Mouse (Mus musculus) layer of hippocampus, postnatal 10 days (tissue): ENCODE data around the gene Kif12. TPM values are rescaled to one million over a fixed set of nuclear protein-coding genes. Genes with fewer than 3 reads are reported as not detected.

Experiments used
- DNase-seq, 2 experiments: peaks; one replicate each; pipeline ENCODE4 v3.0.0; 2021; ENCODE audit warnings: low spot score in 2 of 2
- long read RNA-seq: library from polyadenylated mRNA; stranded (forward); transcript quantifications from one replicate; pipeline ENCODE4 v2.0.0, GENCODE M21; 2023
- total RNA-seq, 2 experiments: library from RNA; stranded (reverse); gene quantifications; 2 replicates each; pipeline ENCODE4 v1.2.3; 2021

Kif12 gene
- not detected for total RNA-seq
- long read RNA-seq: 0 reads

DNA sequence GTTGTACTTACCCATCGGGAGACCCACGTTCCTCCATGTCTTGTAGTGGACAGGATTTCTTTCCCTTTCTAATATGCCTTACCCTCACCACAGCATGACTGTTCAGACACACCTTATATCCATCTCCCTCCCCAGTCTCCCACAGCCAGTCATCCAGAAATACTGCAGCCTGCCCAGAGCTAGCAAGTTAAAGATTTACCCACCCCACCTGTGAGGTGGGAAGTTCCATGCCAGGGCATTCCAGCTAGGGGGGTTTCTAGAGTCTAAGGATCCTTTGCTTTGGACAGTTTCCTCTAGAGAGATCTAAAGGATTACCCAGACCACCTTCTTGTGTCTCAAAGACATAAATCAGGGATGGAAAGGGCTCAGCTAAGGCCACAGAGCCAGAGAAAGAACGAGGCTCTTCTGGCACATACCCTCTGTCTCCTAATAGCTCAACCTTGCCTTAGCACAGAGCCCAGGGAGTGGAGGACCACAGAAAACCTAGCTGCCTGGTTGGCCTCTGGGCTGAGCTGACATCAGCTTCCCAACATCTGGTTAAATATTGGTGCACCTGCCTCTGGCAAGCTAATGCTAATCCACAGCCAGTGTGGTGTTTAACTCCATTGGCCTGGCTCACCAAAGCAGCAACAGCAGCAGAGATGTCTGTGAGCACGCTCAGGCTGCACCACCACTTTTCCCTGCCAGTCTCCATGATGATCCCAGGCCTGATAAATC, at the start of gene Kif12:
TSS of gene Kif12 (minus strand) at position 163 of the 717 bp plus-strand sequence.
- no peak for DNase-seq

DNA sequence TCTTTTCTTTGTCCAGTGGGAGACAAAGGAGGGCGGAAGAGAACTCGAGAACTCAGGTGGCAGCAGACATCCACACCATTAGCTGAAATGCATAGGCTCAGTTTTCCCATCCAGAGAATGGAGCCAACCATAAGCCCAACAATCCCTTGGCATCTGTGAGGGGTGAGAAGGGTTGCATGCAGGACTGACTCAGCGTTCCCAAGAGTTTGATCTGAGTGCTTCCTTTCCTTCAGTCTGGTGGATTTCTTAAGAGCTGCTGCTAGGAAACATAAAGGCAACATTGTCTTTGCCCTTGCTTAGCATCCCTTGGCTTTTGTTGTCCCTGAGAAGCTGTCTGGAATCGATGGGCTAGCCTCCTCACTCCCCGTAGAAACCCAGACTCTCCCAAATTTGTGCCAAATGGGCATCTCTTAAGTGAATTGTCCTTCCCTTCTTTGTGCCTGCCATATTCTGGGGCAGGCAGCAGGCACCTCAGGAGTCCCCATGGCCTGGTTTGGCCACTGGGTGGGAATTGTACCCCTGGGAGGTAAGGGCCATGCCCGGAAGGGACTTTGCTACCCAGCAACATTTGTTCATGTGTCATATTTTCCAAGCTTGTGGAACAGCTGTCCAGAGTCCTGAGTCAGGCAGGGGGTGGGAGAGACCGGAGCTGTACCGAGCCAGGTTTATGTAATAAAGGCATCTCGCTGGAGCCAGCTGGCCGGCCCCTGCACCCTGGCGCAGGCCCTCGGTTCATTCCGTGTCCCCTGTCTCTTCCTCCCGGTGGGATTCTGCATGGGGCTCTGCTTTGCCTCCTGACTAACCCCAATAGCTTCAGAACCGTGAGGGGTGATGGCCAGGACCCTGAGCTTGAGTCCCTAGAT, 49.4 kb upstream of the Kif12 start:
- DNase-seq: no peak

DNA sequence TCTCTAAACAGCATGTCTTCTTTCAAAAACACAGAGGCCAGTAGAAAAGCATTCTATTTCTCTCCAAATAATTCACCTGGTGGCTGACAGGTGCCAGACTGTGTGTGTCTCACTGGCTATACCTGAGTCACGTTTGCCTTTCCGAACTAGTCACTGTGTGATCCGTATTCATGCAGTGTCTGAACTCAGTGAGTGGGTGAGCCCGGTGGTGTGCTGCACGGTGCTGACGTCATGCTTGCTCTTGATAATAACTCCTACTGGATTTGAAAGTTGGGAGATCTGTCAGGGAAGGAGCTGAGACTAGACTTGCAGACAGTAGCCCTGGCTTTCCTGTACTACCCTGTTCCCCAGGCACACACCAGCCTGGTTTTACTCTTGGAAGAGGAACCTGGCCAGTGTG, 47.7 kb upstream of the Kif12 start:
- no peak for DNase-seq

DNA sequence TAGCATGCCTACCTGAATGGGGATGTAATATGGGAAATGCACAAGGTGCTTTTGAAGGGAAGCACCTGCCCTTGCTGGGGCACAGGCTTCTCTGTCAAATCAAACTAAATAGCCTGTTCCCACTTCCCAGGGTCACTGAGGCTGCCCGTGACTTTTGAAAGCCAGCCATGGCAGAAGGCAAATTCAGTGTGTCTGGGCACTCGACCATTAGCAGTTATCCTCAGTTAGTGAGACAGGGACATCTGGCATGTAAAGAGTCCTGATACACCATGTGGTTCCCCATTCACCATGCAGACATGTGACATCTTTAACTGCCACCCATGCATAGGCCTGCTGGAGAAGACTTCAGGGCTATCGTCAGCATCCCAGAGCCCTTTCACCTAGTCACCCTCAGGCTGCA, 47.1 kb upstream of the Kif12 start:
- no peak for DNase-seq

DNA sequence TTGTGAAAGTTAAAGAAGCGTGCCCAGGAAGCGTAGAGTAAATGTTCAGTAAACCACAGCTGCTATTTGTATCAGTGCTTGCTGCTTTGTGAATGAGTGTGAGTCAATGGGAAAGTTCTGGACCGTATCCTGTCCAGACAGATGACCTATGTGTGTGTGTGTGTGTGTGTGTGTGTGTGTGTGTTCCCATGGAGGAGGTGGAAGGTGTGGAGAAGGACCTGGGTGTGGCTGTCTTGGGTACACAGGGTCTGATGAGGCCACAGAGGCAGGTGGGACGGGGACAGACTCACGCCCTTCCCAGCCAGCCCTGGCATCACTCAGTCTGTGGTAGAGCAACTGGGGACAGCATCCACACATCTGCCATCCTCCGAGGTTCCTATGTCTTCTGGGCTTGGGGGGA, 45.6 kb upstream of the Kif12 start:
- no peak for DNase-seq

DNA sequence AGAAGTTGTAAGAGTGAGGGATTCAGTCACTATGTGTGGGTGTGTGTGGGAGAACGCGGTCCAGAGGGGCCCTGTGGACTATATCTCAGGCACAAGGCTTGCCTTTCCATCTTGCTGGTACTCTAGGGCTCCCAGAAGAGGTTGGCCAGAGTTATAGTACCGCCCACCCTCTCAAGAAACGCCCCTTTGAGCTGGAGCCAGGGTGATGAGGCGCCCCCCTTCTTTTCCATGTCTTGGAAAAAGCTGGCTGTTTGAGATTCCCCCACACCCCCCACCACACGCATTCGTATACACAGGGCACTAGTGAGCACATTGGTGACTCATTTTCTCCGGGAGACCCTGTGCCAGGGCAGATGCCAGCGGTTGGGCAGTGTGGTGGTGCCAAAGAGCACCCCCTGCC, 44.6 kb upstream of the Kif12 start:
- no peak for DNase-seq

DNA sequence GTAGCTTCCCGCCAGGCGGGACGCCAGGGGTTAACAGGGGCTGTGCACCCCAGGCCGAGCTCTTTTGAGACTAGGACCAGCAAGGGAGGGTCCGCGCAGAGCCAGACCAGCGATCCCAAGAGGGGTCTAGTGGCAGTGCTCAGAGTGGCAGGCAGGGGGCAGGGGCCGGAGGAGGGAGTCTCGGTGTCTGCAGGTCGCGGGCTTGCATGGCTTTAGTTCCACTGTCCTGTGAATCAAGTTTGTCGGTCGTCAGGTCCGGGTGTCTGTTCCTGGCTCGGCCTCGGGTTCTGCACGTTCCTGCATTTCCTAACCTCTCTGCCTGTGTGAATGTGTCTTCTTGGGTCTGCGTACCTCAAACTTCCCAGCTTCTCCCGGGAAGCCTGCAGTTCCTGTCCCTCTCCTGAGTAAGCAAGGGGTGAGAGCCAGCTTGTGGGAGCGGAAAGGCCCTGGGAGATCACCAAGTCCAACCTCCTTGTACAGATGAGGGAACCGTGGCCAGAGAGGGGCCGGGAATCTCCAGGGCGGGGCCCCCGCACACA, 44.1 kb upstream of the Kif12 start:
- DNase-seq: peak; percentile 58 to 68

DNA sequence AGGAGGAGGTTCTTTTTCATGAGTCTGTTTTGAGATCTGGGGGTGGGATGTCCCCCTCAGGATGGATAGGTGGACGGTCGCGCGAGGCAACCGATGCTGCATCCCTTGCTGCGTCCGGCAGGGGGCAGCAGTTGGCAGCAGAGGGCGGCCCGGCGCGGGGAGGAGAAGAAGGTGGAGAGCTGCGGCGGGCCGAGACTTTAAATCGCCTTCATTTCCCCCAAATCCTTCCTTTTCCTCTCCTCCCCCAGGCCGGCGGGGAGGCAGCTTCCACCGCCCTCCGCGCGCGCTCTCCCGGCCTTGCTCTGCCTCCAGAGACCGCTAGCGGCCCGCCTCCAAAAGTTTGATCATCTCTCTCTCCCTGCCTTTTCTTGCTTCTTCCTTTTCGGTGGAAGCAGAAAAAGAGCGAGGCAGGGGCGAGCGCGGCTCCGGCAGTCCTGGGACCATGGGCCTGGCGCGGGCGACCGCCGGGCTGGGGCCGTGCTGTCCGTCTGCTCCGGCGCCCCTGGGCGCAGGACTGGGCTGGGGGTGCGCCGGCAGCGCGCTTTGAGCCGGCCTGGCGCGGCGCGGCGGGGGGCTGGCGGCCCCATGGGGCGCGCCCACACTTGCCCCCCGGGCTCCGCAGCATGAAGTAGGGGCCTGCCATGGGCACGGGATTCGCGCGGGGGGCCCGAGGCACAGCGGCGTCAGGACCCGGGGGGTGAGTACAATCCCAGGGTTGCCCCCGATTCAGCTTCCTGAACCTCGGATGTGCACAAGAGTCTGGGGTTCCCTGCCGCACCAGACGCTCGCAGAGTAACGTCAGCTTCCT, 43.5 kb upstream of the Kif12 start:
- peak; percentile 81 to 89 for DNase-seq

DNA sequence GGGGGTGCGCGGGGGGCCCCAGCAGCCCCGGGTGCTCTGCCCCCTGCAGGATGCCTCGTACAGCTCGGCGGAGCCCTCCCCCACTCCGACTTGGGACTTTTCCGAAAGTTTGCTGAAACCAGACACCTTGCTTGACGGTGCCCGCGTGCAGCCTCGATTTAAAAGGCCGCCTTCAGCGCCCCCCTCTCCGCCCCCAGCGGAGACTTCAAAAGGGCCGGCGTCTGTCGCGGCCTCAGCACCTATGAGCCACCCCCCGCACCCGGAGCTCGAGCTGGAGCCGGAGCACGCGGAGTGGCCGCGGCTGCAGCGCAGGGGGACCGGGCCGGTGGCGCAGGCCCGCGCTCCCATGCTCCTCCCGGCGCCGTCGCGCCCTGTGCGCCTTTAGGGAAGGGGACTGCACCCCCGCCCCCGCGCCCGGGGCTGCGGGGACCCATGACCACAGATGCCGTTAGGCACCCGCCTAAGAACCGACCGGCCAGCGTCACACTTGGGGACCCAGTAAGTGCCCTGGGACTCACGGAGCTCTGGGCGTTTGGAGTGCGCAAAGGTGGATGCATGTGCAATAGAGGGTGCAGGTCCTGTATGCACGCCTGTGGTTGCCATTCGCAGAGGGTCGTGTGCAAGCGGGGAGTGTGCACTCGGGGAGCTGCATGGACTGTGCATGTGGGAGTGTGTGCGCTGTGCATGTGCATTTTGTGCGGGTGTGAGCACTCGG, 42.1 kb upstream of the Kif12 start, which contains the start of gene Col27a1:
TSS of gene Col27a1 (plus strand) at position 98 of the 715 bp plus-strand sequence.
- DNase-seq: no peak

DNA sequence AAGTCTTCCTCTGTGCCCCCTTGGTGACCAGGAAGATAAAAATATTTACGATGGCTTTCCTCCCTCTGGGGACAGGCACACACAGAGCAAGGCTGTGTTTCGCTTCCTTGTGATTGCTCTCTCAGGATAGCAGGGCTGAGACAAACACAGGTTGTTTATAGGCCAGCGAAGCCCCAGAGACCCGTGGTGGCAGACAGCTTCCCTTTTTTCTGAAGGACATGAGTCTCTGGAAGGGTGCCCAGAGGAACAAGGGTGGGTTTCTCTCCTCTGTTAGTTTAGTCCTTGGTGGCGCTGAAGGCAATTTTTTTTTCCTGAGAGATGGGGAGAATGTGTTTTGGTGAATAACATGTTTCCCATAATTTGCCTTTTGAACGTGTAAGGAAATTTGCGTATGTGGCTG, 33.7 kb upstream of the Kif12 start:
- peak; percentile 33 to 49 for DNase-seq

DNA sequence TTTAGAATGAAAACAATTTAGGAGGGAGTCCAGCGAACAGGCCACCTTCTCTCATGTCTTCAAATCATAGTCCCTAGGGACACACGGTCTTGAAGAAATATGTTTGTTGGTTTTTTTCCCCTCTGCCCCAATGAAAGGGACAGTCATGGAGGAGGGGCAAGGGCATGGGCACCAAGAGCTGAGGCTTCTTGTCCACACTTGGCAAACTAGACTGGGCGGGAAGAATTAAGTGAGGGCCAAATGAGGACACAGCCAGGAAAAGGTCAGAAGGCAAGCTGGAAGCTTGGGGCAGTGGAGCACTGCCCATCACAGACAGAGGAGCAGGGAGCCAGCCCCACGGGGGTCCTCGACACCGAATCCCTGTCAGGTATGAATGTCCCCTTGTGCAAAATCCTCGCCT, 31.9 kb upstream of the Kif12 start:
- DNase-seq: no peak

DNA sequence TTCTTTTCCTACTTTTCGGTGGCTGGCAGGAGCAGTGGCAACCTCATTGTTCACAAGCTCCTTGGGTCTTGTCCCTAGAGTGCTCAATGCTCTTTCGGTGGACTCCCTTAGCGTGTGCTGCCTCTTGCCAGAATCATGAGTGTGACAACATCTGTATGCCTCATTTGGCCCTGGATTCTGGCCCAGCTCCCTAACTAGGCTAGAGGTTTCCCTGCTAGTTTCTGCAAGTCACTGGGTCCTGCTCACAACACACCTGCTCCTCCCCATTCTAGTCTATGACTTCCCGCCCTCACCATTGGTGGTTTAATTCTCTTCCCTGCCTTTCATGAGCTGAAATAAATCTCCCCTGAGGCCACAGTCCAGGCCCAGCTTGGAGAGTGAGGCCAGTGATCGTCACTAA, 27.4 kb upstream of the Kif12 start:
- DNase-seq: no peak

DNA sequence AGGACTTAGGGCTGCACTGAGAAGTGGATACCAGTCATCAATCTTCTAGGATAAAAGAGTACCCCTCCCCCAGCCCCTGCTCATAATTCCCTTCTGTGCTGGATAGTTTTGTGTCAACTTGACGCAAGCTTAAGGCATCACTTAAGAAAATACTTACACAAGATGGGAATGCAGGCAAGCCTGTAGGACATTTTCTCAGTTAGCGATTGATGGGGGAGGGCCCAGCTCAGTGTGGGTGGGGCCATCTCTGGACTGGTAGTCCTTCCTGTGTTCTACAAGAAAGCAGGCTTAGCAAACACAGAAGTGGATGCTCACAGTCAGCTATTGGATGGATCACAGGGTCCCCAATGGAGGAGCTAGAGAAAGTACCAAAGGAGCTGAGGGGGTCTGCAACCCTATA, 22.4 kb upstream of the Kif12 start:
- no peak for DNase-seq

DNA sequence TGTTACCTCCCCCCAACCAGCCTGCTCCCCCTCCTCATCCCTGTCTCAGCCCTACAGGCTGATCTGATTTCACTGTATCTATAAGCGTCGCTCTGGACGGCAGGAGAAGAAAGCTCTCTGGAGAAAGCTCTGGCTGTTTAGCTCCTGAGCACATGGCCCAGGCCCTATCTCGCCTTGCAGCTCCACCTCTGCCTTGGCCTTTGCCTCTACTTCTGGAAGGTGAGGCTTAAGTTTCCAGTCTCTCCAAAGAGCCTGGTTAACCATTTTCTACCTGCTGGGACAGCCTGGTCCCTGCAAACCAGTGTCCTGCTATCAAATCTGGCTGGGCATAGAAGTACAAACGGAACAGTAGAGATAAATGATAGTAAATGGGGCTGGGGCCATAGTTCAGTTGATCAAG, 19.7 kb upstream of the Kif12 start:
- no peak for DNase-seq

DNA sequence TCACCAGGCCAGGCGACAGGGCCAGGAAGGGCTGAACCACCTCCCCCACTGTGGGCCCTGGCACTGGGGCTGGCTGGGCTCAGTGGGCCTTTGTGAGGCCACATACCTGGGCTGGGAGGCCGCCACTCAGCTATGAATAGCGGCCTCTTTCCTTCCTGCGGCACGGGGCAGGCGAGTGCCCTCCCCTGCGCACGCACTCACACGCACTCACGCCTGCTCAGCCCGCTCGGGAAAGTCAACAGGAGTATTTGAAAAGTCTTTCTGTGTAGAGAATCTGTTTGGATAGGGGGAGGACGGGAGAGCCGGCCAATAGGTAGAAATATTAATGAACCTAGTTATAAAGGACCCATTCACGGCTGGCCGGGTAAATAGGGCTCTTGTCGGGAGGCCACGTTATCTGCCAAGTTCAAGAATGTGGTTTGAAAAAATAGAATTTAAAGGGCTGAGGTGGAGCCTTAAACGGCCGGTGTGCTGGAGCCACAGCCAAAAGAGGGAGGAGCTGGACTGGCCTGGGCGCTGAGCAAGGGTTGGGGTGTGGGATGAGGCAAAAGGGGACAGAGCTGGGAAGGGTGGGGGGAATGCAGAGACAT, 14.4 kb upstream of the Kif12 start:
- peak; percentile 17 to 24 for DNase-seq

DNA sequence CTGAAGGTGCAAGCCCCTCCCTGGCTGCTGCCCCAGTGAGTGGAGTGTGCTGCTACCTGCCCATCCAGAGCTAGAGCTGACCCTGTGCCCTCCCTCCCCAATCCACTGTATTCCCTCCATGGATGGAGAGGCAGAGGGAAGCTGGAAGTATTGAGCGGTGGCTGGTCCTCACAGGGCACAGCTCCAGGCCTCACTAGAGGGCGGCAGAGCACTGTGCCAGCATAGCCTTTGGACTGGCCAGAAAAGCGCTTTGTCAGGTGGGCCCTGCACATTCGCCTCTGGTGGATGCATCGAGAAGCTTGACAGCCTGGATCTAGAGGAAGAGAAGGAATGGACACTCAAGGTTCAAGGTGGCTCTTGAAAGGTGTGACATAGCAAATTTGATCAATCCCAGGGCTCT, 9.6 kb upstream of the Kif12 start:
- peak; percentile 69 to 81 for DNase-seq

DNA sequence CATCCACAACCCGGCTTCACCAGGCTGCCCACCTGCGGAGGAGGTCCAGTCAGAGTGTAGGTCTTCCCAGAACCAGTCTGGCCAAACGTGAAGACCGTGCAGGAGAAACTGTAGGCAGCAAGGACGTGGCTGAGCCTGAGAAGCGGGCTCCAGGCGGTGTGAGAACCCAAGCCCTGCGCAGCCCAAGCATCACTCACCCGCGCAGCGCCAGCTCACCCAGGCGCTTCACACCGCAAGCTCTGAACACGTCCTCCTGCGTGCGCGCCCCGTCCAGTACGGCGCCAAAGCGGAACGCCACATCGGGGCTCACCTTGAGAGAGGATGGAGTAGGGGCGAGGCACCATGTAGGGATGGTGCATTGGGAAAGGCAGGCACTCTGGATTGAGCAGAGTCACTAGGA, 809 bp downstream of the Kif12 start:
- DNase-seq: no peak

DNA sequence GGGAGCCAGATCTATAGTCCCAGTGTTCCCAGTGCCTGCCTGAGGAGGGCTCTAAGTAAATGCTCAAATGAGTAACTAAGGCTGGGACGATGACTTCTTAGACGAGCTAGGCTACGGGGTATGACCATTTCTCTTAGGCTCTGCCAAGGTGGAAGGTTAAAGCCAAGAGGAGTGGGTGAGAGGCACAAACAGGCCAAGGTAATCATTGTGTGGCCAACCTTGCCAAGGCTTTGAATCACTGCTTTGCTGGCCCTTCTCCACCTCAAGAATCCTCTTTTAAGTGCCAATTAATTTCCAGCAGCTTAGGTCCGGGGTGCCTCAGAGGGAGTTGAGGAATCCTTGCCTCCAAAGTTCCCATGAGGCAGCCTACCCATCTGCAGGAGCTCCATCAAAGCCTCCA, 1.9 kb downstream of the Kif12 start:
- no peak for DNase-seq

DNA sequence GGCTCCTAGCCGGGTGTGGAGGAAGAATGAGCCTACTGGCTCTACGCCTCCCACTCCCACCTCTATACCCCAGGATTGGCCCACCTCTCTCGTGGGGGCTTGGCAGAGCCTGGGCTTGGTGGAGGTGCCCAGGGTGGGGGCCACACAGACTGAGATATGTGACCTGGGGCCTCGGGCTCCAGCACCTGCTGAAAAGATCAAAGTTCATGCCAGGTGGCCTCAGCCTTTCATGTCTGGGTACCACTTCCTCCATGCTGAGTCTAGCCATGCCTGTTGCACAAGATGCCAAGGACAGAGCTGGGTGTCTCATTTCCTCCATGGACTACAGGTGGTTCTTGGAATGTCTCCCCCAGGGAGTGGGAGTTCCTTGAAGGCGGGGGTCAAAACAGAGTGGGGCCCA, 5.6 kb downstream of the Kif12 start:
- no peak for DNase-seq

DNA sequence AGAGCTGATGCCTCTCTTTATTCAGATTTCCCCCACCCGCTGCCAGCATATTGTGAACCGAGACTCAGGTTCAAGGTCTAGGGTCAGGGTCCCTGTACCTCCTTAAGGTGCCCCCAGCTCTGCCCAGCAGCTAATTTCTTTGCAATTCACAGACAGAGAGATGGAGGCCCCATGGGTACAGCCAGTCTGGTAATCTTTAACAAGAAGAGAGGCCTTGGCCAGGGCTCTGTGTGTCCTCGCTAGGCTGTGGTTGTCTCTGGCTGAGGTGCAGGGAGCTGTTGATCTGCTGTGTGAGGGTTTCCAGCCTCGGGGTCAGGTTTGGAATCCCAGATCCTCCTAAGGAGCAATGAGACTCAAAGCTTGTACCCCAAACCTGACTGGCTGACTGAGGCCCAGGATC, 6.3 kb downstream of the Kif12 start:
- DNase-seq: no peak
